Mouse (Mus musculus) cortical plate, adult 2 months (tissue): ENCODE data around the gene Psmc3ip.

ENCODE experiments used
- CTCF ChIP-seq: fragments of 200-500 bp; IDR thresholded peaks from 2 replicates; pipeline ENCODE4 v1.5.1; 2011; ENCODE audit warnings: mild to moderate bottlenecking, control low read depth, low read length; ENCODE audit not compliant: insufficient read depth; ENCODE audit errors: extremely low read depth
- POLR2A ChIP-seq: fragments of 200-500 bp; IDR thresholded peaks from 2 replicates; pipeline ENCODE4 v1.6.1; 2011; ENCODE audit warnings: mild to moderate bottlenecking, low read length, control low read depth; ENCODE audit not compliant: insufficient read depth; ENCODE audit errors: extremely low read depth

DNA sequence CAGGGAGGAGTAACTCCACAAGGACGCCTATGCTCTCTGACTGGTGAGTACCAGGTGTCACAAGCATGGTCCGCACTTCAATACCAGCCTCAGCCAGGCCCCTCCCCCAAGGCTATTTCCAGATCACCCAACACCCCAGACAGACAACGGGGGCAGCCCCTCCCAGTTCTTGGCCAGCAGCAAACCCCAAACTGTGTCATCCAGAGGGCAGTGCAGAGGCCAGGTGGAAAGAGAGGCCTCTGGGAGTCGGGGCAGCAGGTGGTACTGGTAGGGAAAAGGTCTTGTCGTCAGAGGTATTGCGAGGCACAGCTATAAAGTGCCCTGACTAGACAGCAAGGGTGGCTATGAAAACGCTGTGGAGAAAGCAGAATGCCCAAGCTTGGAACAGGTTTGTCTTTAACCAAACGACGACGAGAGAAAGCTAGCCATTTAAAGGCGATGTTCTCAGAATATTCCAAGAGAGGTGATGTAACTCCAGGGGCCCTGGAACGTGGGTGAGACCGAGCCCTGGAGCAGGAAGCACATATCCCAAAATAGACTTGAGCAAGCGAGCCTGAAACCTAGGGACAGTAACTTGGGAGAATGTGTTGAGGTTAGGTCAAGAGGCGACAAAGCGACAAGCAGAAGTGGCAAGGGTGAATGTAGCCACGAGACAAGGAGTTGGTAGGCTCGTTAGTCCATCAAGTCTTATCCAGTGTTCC lies 35.0 kb upstream of the Psmc3ip start:
- TF ChIP-seq CTCF (no peak), POLR2A (no peak)
